Mouse (Mus musculus): Measurements from ENCODE around the gene Dennd6b. TPM values are rescaled to one million over a fixed set of nuclear protein-coding genes. Genes with fewer than 3 reads are reported as not detected.

Dennd6b gene
- polyA plus RNA-seq, 1 experiment = 146 TPM

DNA sequence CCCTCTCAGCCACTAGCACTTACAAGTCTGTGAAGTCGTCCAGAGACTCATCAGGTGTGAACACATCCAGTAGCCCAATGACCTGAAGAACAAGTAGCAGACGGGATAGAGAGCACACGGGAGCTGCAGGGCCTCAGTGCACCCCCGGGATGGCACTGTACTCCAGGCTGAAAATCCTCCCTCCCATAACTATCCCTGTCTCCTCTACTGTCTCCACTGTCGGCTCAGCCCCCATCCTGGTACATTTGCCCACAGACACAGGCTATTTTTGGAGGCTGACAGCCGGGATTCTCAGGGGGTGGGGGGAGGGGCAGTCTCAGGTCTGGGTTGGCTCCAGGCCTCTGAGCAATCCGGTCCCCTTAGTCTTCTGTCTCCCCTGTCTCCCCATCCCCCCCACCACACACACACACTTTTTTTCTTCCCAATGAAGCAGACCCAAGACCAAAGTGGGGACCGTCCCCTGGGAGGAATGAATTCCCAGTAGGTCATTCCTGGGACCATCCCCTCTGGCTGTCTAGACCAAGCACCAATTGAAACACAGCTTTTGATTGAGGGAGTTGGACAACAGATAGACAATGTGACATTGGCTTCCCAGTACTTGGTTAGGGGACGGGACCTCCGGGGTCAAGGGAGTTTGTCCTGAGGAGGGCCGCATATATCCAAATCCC is 58.8 kb downstream of the Dennd6b start:
- DNase-seq (ENCODE audit: extremely low spot score in 1 of 2, low spot score in 1 of 2) = no peak

DNA sequence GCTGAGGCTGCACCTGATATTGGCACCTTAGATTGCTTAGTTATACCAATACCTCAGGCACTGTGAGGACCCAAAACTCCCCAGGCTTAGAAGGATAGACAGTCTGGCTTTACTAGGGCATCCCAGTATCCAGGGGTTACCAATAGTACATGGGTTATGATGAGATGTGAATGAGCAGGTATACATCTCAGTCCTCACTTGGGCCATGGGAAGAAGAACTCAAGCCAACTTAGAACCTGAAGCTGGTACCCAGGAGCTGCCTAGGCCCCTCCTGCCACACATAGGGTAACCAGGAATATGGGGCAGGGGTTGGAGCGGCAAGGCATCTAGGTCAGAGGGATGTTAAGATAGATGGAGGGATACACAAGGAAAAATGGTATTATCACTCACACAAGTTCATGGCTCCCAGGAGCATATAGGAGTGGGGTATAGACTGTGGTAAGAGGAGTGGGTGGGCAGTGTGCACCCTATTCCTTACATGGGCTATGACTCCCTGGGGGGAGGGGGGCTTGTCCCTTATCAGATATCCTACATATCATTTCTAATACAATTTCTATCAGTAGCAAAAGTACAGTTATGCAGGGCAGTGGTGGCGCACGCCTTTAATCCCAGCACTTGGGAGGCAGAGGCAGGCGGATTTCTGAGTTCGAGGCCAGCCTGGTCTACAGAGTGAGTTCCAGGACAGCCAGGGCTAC is 59.7 kb downstream of the Dennd6b start:
- DNase-seq (ENCODE audit: extremely low spot score in 1 of 2, low spot score in 1 of 2) = no peak

Other genes starting within 250 kb of the Dennd6b start
- 1.8 and 2.0 TPM in 2 replicates for gene Ttll8, start 242.1 kb downstream of the Dennd6b start, polyA plus RNA-seq (2012; rRNA removed)
- gene Mlc1, start 217.5 kb downstream of the Dennd6b start, polyA plus RNA-seq (2012; rRNA removed) = 149 and 180 TPM in 2 replicates
- not detected in 2 replicates for gene Mov10l1, start 213.6 kb downstream of the Dennd6b start, polyA plus RNA-seq (2012; rRNA removed)
- gene Panx2, start 136.8 kb downstream of the Dennd6b start, polyA plus RNA-seq (2012; rRNA removed) = 91.8 and 100 TPM in 2 replicates
- 24.3 and 25.8 TPM in 2 replicates for gene Trabd, start 121.4 kb downstream of the Dennd6b start, polyA plus RNA-seq (2012; rRNA removed)
- 33.1 and 38.3 TPM in 2 replicates for gene Selenoo, start 107.4 kb downstream of the Dennd6b start, polyA plus RNA-seq (2012; rRNA removed)
- gene Tubgcp6, start 73.4 kb downstream of the Dennd6b start, polyA plus RNA-seq (2012; rRNA removed) = 37.4 and 39.8 TPM in 2 replicates
- gene Hdac10, start 67.8 kb downstream of the Dennd6b start, polyA plus RNA-seq (2012; rRNA removed) = 24.9 and 28.9 TPM in 2 replicates
- 20.2 and 22.9 TPM in 2 replicates for gene Mapk12, start 55.8 kb downstream of the Dennd6b start, polyA plus RNA-seq (2012; rRNA removed)
- 53.3 and 61.1 TPM in 2 replicates for gene Mapk11, start 46.9 kb downstream of the Dennd6b start, polyA plus RNA-seq (2012; rRNA removed)
- gene Plxnb2, start 15.7 kb downstream of the Dennd6b start, polyA plus RNA-seq (2012; rRNA removed) = 65.8 and 72.5 TPM in 2 replicates
- 125 and 147 TPM in 2 replicates for gene Ppp6r2, start 15.1 kb upstream of the Dennd6b start, polyA plus RNA-seq (2012; rRNA removed)
- 212 and 221 TPM in 2 replicates for gene Sbf1, start 118.8 kb upstream of the Dennd6b start, polyA plus RNA-seq (2012; rRNA removed)
- not detected in 2 replicates for gene Adm2, start 126.2 kb upstream of the Dennd6b start, polyA plus RNA-seq (2012; rRNA removed)
- gene Miox, start 137.9 kb upstream of the Dennd6b start, polyA plus RNA-seq (2012; rRNA removed) = not detected in 2 replicates
- gene Lmf2, start 159.2 kb upstream of the Dennd6b start, polyA plus RNA-seq (2012; rRNA removed) = 14.7 and 15.8 TPM in 2 replicates
- 101 and 112 TPM in 2 replicates for gene Ncaph2, start 159.2 kb upstream of the Dennd6b start, polyA plus RNA-seq (2012; rRNA removed)
- 30.0 and 30.5 TPM in 2 replicates for gene Sco2, start 177.3 kb upstream of the Dennd6b start, polyA plus RNA-seq (2012; rRNA removed)
- 3.3 TPM in 2 replicates for gene Tymp, start 180.5 kb upstream of the Dennd6b start, polyA plus RNA-seq (2012; rRNA removed)
- gene Odf3b, start 182.8 kb upstream of the Dennd6b start, polyA plus RNA-seq (2012; rRNA removed) = 2.4 and 3.8 TPM in 2 replicates
- gene Klhdc7b, start 188.4 kb upstream of the Dennd6b start, polyA plus RNA-seq (2012; rRNA removed) = 0.16 and 0.25 TPM in 2 replicates
- 0.48 TPM in 1 of 2 replicates, not detected in the other for gene Syce3, start 214.0 kb upstream of the Dennd6b start, polyA plus RNA-seq (2012; rRNA removed)
- gene Cpt1b, start 229.4 kb upstream of the Dennd6b start, polyA plus RNA-seq (2012; rRNA removed) = 2.0 and 2.9 TPM in 2 replicates
- 3.2 and 3.8 TPM in 2 replicates for gene C730034F03Rik, start 233.1 kb upstream of the Dennd6b start, polyA plus RNA-seq (2012; rRNA removed)
- 0.08 and 0.28 TPM in 2 replicates for gene Gm44502, start 233.2 kb upstream of the Dennd6b start, polyA plus RNA-seq (2012; rRNA removed)
- gene Chkb, start 233.4 kb upstream of the Dennd6b start, polyA plus RNA-seq (2012; rRNA removed) = 66.1 and 70.7 TPM in 2 replicates

Data from frontal cortex, adult 2 months (tissue).